Mouse (Mus musculus): Measurements from ENCODE around the gene Ube2t. TPM values are rescaled to one million over a fixed set of nuclear protein-coding genes. Genes with fewer than 3 reads are reported as not detected.

The Ube2t gene
- total and polyA plus RNA-seq, 3 experiments: 3.2 to 5.9 (median 5.9) TPM

GRCm38 (mm10) chr1:134987173-134987961, 25.0 kb downstream of the Ube2t start:
- H3K79me2 ChIP-seq (replicated peaks; ENCODE audit: control insufficient read depth, insufficient read depth, low read length): no peaks in the 10 kb centered on the region
- peak; percentile 67 to 69 for DNase-seq
- H3K27ac ChIP-seq: no peak overlapping the region
- intact Hi-C loops (cut with DNase I): no loop called here
- TF ChIP-seq EP300 (IDR thresholded peaks at IDR 0.05; ENCODE audit: insufficient read depth, low read depth, low read length): no peak
- TF ChIP-seq CTCF (IDR thresholded peaks at IDR 0.05): no peak
- TF ChIP-seq POLR2A (IDR thresholded peaks at IDR 0.05; ENCODE audit: insufficient read depth, low read depth, low read length): no peak
- H3K36me3 ChIP-seq (ENCODE audit: control insufficient read depth, insufficient read depth, low read length): no peaks in the 10 kb centered on the region
- peak overlapping the region; percentile 41 for H3K4me3 ChIP-seq
- WGBS: 36% methylated on average over 48 of the region's 48 CpGs
- no peaks in the 10 kb centered on the region for H3K4me1 ChIP-seq (ENCODE audit: control insufficient read depth, insufficient read depth, low read length)
- no peaks in the 10 kb centered on the region for H3K27me3 ChIP-seq (ENCODE audit: control insufficient read depth, insufficient read depth, low read length)
- H3K9ac ChIP-seq (ENCODE audit: low read depth, low read length): peak overlapping the region; percentile 35

GRCm38 (mm10) chr1:134987962-134988341, 25.6 kb downstream of the Ube2t start:
- intact Hi-C loops (cut with DNase I): no loop called here

GRCm38 (mm10) chr1:134989372-134989771, 27.0 kb downstream of the Ube2t start:
- H3K79me2 ChIP-seq (replicated peaks; ENCODE audit: control insufficient read depth, insufficient read depth, low read length): no peaks in the 10 kb centered on the region
- H3K27me3 ChIP-seq (ENCODE audit: control insufficient read depth, insufficient read depth, low read length): no peaks in the 10 kb centered on the region
- TF ChIP-seq EP300 (IDR thresholded peaks at IDR 0.05; ENCODE audit: insufficient read depth, low read depth, low read length): 0 out of 2 replicates have a peak, but pooled peaks have one; percentile 41
- peak; percentile 98 for TF ChIP-seq CTCF (IDR thresholded peaks at IDR 0.05)
- TF ChIP-seq POLR2A (IDR thresholded peaks at IDR 0.05; ENCODE audit: insufficient read depth, low read depth, low read length): no peak
- H3K4me1 ChIP-seq (ENCODE audit: control insufficient read depth, insufficient read depth, low read length): no peaks in the 10 kb centered on the region
- intact Hi-C loops (cut with DNase I): loop anchor here (1.0 kb wide), 1 partner anchor 119 kb away; no protein-coding TSS in a partner anchor
- no peak overlapping the region for H3K4me3 ChIP-seq
- no peaks in the 10 kb centered on the region for H3K36me3 ChIP-seq (ENCODE audit: control insufficient read depth, insufficient read depth, low read length)
- H3K27ac ChIP-seq: no peak overlapping the region
- DNase-seq: peak; percentile 69 to 72
- WGBS: 10% methylated on average over 7 of the region's 7 CpGs
- no peak overlapping the region for H3K9ac ChIP-seq (ENCODE audit: low read depth, low read length)

More at GRCm38 (mm10) chr1:134987962-134988341, 25.6 kb downstream of the Ube2t start:
- H3K4me1 ChIP-seq (ENCODE audit: control insufficient read depth, insufficient read depth, low read length): no peaks in the 10 kb centered on the region
- WGBS: 30% methylated on average over 14 of the region's 14 CpGs
- H3K79me2 ChIP-seq (replicated peaks; ENCODE audit: control insufficient read depth, insufficient read depth, low read length): no peaks in the 10 kb centered on the region
- no peaks in the 10 kb centered on the region for H3K36me3 ChIP-seq (ENCODE audit: control insufficient read depth, insufficient read depth, low read length)
- peak overlapping the region; percentile 35 for H3K9ac ChIP-seq (ENCODE audit: low read depth, low read length)
- DNase-seq: no peak
- H3K27ac ChIP-seq: no peak overlapping the region
- no peaks in the 10 kb centered on the region for H3K27me3 ChIP-seq (ENCODE audit: control insufficient read depth, insufficient read depth, low read length)
- peak overlapping the region; percentile 41 for H3K4me3 ChIP-seq
- no peak for TF ChIP-seq EP300 (IDR thresholded peaks at IDR 0.05; ENCODE audit: insufficient read depth, low read depth, low read length)
- TF ChIP-seq CTCF (IDR thresholded peaks at IDR 0.05): no peak
- no peak for TF ChIP-seq POLR2A (IDR thresholded peaks at IDR 0.05; ENCODE audit: insufficient read depth, low read depth, low read length)

- Histone ChIP-seq H3K9ac (ENCODE audit: low read depth, low read length) (no peak overlapping the region), H3K27ac (peak overlapping the region; percentile 43; the same call in 1 of the 2 replicates), H3K4me1 (ENCODE audit: control insufficient read depth, insufficient read depth, low read length) (no peaks in the 10 kb centered on the region), H3K4me3 (no peak overlapping the region), H3K36me3 (ENCODE audit: control insufficient read depth, insufficient read depth, low read length) (no peaks in the 10 kb centered on the region), H3K79me2 (replicated peaks; ENCODE audit: control insufficient read depth, insufficient read depth, low read length) (no peaks in the 10 kb centered on the region), H3K27me3 (ENCODE audit: control insufficient read depth, insufficient read depth, low read length) (no peaks in the 10 kb centered on the region)
- peak in 1 of 2 experiments; percentile 35 for DNase-seq
- TF ChIP-seq EP300 (IDR thresholded peaks at IDR 0.05; ENCODE audit: insufficient read depth, low read depth, low read length) (no peak), POLR2A (IDR thresholded peaks at IDR 0.05; ENCODE audit: insufficient read depth, low read depth, low read length) (no peak), CTCF (IDR thresholded peaks at IDR 0.05) (no peak)
- WGBS: 30% methylated on average over 8 of the region's 8 CpGs
- intact Hi-C loops (cut with DNase I): no loop called here
Observed at GRCm38 (mm10) chr1:134992046-134992645, 29.8 kb downstream of the Ube2t start.

GRCm38 (mm10) chr1:134994739-134995138, 32.4 kb downstream of the Ube2t start:
- H3K27me3 ChIP-seq (ENCODE audit: control insufficient read depth, insufficient read depth, low read length): no peaks in the 10 kb centered on the region
- TF ChIP-seq EP300 (IDR thresholded peaks at IDR 0.05; ENCODE audit: insufficient read depth, low read depth, low read length) (no peak), POLR2A (IDR thresholded peaks at IDR 0.05; ENCODE audit: insufficient read depth, low read depth, low read length) (no peak), CTCF (IDR thresholded peaks at IDR 0.05) (no peak)
- no peaks in the 10 kb centered on the region for H3K79me2 ChIP-seq (replicated peaks; ENCODE audit: control insufficient read depth, insufficient read depth, low read length)
- no peaks in the 10 kb centered on the region for H3K4me1 ChIP-seq (ENCODE audit: control insufficient read depth, insufficient read depth, low read length)
- no peak for DNase-seq
- no peak overlapping the region for H3K9ac ChIP-seq (ENCODE audit: low read depth, low read length)
- H3K27ac ChIP-seq: no peak overlapping the region
- 90% methylated on average over 3 of the region's 3 CpGs for WGBS
- intact Hi-C loops (cut with DNase I): no loop called here
- no peaks in the 10 kb centered on the region for H3K36me3 ChIP-seq (ENCODE audit: control insufficient read depth, insufficient read depth, low read length)
- no peak overlapping the region for H3K4me3 ChIP-seq

- H3K36me3 ChIP-seq (ENCODE audit: control insufficient read depth, insufficient read depth, low read length): no peaks in the 10 kb centered on the region
- no peak overlapping the region for H3K27ac ChIP-seq
- no peak overlapping the region for H3K4me3 ChIP-seq
- H3K79me2 ChIP-seq (replicated peaks; ENCODE audit: control insufficient read depth, insufficient read depth, low read length): no peaks in the 10 kb centered on the region
- DNase-seq: no peak
- 82% methylated on average over 4 of the region's 4 CpGs for whole genome bisulfite sequencing
- no peak overlapping the region for H3K9ac ChIP-seq (ENCODE audit: low read depth, low read length)
- no peak for TF ChIP-seq POLR2A (IDR thresholded peaks at IDR 0.05; ENCODE audit: insufficient read depth, low read depth, low read length)
- TF ChIP-seq CTCF (IDR thresholded peaks at IDR 0.05): no peak
- TF ChIP-seq EP300 (IDR thresholded peaks at IDR 0.05; ENCODE audit: insufficient read depth, low read depth, low read length): no peak
- no peaks in the 10 kb centered on the region for H3K27me3 ChIP-seq (ENCODE audit: control insufficient read depth, insufficient read depth, low read length)
- intact Hi-C loops (cut with DNase I): no loop called here
- H3K4me1 ChIP-seq (ENCODE audit: control insufficient read depth, insufficient read depth, low read length): no peaks in the 10 kb centered on the region
Observed at GRCm38 (mm10) chr1:134995437-134995836, 33.1 kb downstream of the Ube2t start.

All from heart, adult 2 months (tissue).